Mouse (Mus musculus): ENCODE measurements around the gene Mesp1. TPM values are rescaled to one million over a fixed set of nuclear protein-coding genes. Genes with fewer than 3 reads are reported as not detected.
"Not testable (repeated sequence)": the region's sequence is repeated elsewhere in the genome, so short reads cannot be mapped to it uniquely, and the experiment has no call there.

Mesp1 gene
- polyA plus RNA-seq, 1 experiment = not detected

- Histone ChIP-seq H3K4me1 (ENCODE audit: control insufficient read depth, insufficient read depth, low read length) (no peaks in the 10 kb centered on the region), H3K4me3 (ENCODE audit: insufficient read depth, low read length) (no peak overlapping the region), H3K27ac (ENCODE audit: insufficient read depth, low read depth, low read length) (no peak overlapping the region)
- peak; percentile 78 for TF ChIP-seq CTCF (IDR thresholded peaks at IDR 0.05; ENCODE audit: low read depth, low read length)
- no peak for TF ChIP-seq POLR2A (IDR thresholded peaks at IDR 0.05; ENCODE audit: borderline replicate concordance, low read depth, low read length)
These were observed 5.5 kb upstream of the Mesp1 start for GRCm38 (mm10) chr7:79799048-79799447.

- H3K4me3 ChIP-seq (ENCODE audit: insufficient read depth, low read length) = no peak overlapping the region
- no peaks in the 10 kb centered on the region for H3K4me1 ChIP-seq (ENCODE audit: control insufficient read depth, insufficient read depth, low read length)
- no peak for TF ChIP-seq POLR2A (IDR thresholded peaks at IDR 0.05; ENCODE audit: borderline replicate concordance, low read depth, low read length)
- TF ChIP-seq CTCF (IDR thresholded peaks at IDR 0.05; ENCODE audit: low read depth, low read length) = no peak
- no peak overlapping the region for H3K27ac ChIP-seq (ENCODE audit: insufficient read depth, low read depth, low read length)
These were observed 5.0 kb upstream of the Mesp1 start for GRCm38 (mm10) chr7:79798606-79799005.

- Histone ChIP-seq H3K4me1 (ENCODE audit: control insufficient read depth, insufficient read depth, low read length) (no peaks in the 10 kb centered on the region), H3K4me3 (ENCODE audit: insufficient read depth, low read length) (peak overlapping the region; percentile 49), H3K27ac (ENCODE audit: insufficient read depth, low read depth, low read length) (no peak overlapping the region)
- TF ChIP-seq CTCF (IDR thresholded peaks at IDR 0.05; ENCODE audit: low read depth, low read length) (peak; percentile 73), POLR2A (IDR thresholded peaks at IDR 0.05; ENCODE audit: borderline replicate concordance, low read depth, low read length) (no peak)
These were observed 760 bp downstream of the Mesp1 start for GRCm38 (mm10) chr7:79792635-79793421.

- H3K4me1 ChIP-seq (ENCODE audit: control insufficient read depth, insufficient read depth, low read length); H3K27ac ChIP-seq (ENCODE audit: insufficient read depth, low read depth, low read length); H3K4me3 ChIP-seq (ENCODE audit: insufficient read depth, low read length): not testable (repeated sequence)
These were observed 3.8 kb downstream of the Mesp1 start for GRCm38 (mm10) chr7:79789812-79790211.

GRCm38 (mm10) chr7:79786295-79786694 is 7.3 kb downstream of the Mesp1 start:
- H3K4me1 ChIP-seq (ENCODE audit: control insufficient read depth, insufficient read depth, low read length) = peaks cover 11% of the 10 kb centered on the region
- H3K27ac ChIP-seq (ENCODE audit: insufficient read depth, low read depth, low read length) = no peak overlapping the region
- H3K4me3 ChIP-seq (ENCODE audit: insufficient read depth, low read length) = no peak overlapping the region
- TF ChIP-seq POLR2A (IDR thresholded peaks at IDR 0.05; ENCODE audit: borderline replicate concordance, low read depth, low read length) (no peak), CTCF (IDR thresholded peaks at IDR 0.05; ENCODE audit: low read depth, low read length) (no peak)

- Histone ChIP-seq H3K4me1 (ENCODE audit: control insufficient read depth, insufficient read depth, low read length) (peaks cover 21% of the 10 kb centered on the region), H3K27ac (ENCODE audit: insufficient read depth, low read depth, low read length) (no peak overlapping the region)
- TF ChIP-seq POLR2A (IDR thresholded peaks at IDR 0.05; ENCODE audit: borderline replicate concordance, low read depth, low read length) = no peak
- TF ChIP-seq CTCF (IDR thresholded peaks at IDR 0.05; ENCODE audit: low read depth, low read length) = no peak
These were observed 11.1 kb downstream of the Mesp1 start for GRCm38 (mm10) chr7:79782516-79782855.

GRCm38 (mm10) chr7:79781826-79782515 is 11.6 kb downstream of the Mesp1 start:
- TF ChIP-seq POLR2A (IDR thresholded peaks at IDR 0.05; ENCODE audit: borderline replicate concordance, low read depth, low read length) = no peak
- TF ChIP-seq CTCF (IDR thresholded peaks at IDR 0.05; ENCODE audit: low read depth, low read length) = no peak
- Histone ChIP-seq H3K4me1 (ENCODE audit: control insufficient read depth, insufficient read depth, low read length) (peaks cover 21% of the 10 kb centered on the region), H3K4me3 (ENCODE audit: insufficient read depth, low read length) (no peak overlapping the region), H3K27ac (ENCODE audit: insufficient read depth, low read depth, low read length) (no peak overlapping the region; the same call in 1 of the 2 replicates)

More at GRCm38 (mm10) chr7:79782516-79782855, 11.1 kb downstream of the Mesp1 start:
- no peak overlapping the region for H3K4me3 ChIP-seq (ENCODE audit: insufficient read depth, low read length)

GRCm38 (mm10) chr7:79780647-79781626 is 12.7 kb downstream of the Mesp1 start:
- Histone ChIP-seq H3K4me1 (ENCODE audit: control insufficient read depth, insufficient read depth, low read length) (peaks cover 21% of the 10 kb centered on the region), H3K4me3 (ENCODE audit: insufficient read depth, low read length) (peak overlapping the region; percentile 55), H3K27ac (ENCODE audit: insufficient read depth, low read depth, low read length) (peak overlapping the region; percentile 73)
- no peak for TF ChIP-seq POLR2A (IDR thresholded peaks at IDR 0.05; ENCODE audit: borderline replicate concordance, low read depth, low read length)
- TF ChIP-seq CTCF (IDR thresholded peaks at IDR 0.05; ENCODE audit: low read depth, low read length) = peak; percentile 65

Measured in bone marrow macrophage, adult 2 months (primary cell).